Mouse (Mus musculus) adrenal gland, postnatal 14 days (tissue): ENCODE results near the gene Gm20425. TPM values are rescaled to one million over a fixed set of nuclear protein-coding genes. Genes with fewer than 3 reads are reported as not detected.

Experiments
- DNase-seq: peaks from one replicate; pipeline ENCODE4 v3.0.0; 2021; ENCODE audit warnings: mixed read lengths
- total RNA-seq: library from RNA; stranded (reverse); gene quantifications from 2 replicates; pipeline ENCODE4 v1.2.3, GENCODE M21; 2021

The Gm20425 gene
- total RNA-seq, 1 experiment from 2014 or later: 22.4 TPM

GRCm38 (mm10) chr9:103154568-103154967, 75.5 kb downstream of the Gm20425 start:
- DNase-seq: no peak

- DNase-seq: no peak
Observed at GRCm38 (mm10) chr9:103153286-103153685, 76.8 kb downstream of the Gm20425 start.

GRCm38 (mm10) chr9:103149074-103149799, 80.9 kb downstream of the Gm20425 start:
- no peak for DNase-seq

- DNase-seq: no peak
Observed at GRCm38 (mm10) chr9:103147103-103147502, 83.0 kb downstream of the Gm20425 start.

GRCm38 (mm10) chr9:103146703-103147102, 83.4 kb downstream of the Gm20425 start:
- DNase-seq: no peak

GRCm38 (mm10) chr9:103146257-103146656, 83.8 kb downstream of the Gm20425 start:
- no peak for DNase-seq

- DNase-seq: no peak
Observed at GRCm38 (mm10) chr9:103145351-103145750, 84.8 kb downstream of the Gm20425 start.

GRCm38 (mm10) chr9:103143881-103144280, 86.2 kb downstream of the Gm20425 start:
- DNase-seq: no peak

- no peak for DNase-seq
Observed at GRCm38 (mm10) chr9:103141266-103141665, 88.8 kb downstream of the Gm20425 start.

GRCm38 (mm10) chr9:103140384-103140783, 89.7 kb downstream of the Gm20425 start:
- DNase-seq: no peak

Other genes starting within 250 kb of the Gm20425 start
- 6.2 and 7.3 TPM in 2 replicates for gene Slco2a1, start 241.6 kb downstream of the Gm20425 start, total RNA-seq
- 3.1 and 9.2 TPM in 2 replicates for gene Rab6b, start 118.5 kb downstream of the Gm20425 start, total RNA-seq
- 27.0 and 32.0 TPM in 2 replicates for gene Srprb, start 28.2 kb downstream of the Gm20425 start, total RNA-seq
- 247 and 3,461 TPM in 2 replicates for gene Trf, start 137 bp upstream of the Gm20425 start, total RNA-seq
- 3.2 and 39.5 TPM in 2 replicates for gene 1300017J02Rik, start 74.8 kb upstream of the Gm20425 start, total RNA-seq
- gene Topbp1, start 74.9 kb upstream of the Gm20425 start, total RNA-seq: 41.9 and 47.4 TPM in 2 replicates
- gene Cdv3, start 135.5 kb upstream of the Gm20425 start, total RNA-seq: 193 and 208 TPM in 2 replicates